Mouse (Mus musculus): ENCODE measurements at regions not wholly inside any gene's neighbourhood (a gene's known extent, or its start where the extent isn't known, plus 50 kb on each side); places are given as distances from the start of the nearest gene placed in this dataset.

DNA sequence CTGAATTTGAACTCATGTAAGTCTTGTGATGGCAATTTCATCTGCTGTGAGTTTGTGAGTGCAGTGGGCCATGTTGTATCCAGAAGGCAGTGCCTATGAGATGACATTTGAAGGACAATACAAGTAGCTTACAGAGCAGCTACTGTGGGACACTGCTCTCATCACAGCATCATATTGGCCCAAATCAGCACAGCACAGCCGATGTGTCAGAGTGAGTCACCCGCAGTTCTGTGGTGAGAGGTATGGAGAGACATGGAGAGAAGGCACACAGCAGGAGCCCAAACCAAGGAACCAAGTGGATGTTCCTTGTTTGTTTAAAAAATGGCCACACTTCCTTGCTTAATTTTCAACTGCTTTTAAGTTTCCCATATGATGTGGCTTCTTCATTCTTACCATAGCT, 617.3 kb downstream of the Tmem132b start:
- no peak for DNase-seq (ENCODE audit: low spot score)

DNA sequence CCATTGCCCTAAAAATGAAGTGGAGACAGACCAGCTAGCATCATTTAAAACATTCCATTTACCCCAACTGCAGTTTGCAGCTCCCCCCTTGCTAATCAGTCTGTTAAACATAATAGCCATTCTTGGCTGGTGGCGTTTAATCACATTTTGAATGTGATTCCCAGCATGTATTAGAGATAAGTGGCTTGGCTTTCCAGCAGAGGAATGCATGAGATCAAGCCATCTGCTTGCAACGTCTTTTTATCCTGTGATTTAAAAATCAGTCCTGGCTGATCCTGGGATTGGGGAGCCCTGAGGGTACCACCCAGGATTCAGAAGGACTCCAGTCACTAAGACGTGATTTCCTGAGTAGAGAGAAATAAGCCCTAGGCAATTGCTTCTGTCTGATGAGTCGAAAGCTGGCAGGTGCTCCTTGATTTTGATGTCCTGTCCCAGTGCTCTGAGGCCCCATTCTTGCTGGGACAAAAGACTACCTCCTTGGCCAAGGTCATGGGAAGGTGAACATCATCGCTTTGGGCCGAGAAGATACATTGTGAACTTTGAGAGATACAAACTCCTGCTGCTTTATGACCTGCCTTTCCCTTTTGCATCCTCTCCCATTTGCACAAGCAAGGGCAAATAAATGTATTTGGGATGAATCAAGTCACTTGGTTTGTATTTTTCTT, 623.8 kb downstream of the Tmem132b start:
- no peak for DNase-seq (ENCODE audit: low spot score)

DNA sequence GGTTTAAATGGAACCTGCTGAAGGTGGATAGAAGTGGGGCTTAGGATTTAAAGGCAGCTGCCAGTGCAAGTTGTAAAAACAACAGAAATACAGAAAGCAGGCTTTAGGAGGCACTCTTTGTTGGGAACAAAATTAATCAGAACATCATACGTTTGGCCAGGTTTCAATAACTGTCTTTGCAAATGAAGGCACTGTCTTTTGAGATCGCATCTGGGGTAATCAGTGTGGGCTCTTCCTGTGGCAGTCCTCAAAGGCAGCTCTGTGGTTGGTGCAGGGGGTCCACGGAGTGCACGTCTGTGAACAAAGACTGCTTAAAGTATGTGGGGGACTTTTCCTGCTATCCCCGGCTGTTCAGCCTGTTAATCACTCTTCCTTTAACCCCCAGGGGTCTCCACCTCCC, 654.5 kb downstream of the Tmem132b start:
- no peak for DNase-seq (ENCODE audit: low spot score)

DNA sequence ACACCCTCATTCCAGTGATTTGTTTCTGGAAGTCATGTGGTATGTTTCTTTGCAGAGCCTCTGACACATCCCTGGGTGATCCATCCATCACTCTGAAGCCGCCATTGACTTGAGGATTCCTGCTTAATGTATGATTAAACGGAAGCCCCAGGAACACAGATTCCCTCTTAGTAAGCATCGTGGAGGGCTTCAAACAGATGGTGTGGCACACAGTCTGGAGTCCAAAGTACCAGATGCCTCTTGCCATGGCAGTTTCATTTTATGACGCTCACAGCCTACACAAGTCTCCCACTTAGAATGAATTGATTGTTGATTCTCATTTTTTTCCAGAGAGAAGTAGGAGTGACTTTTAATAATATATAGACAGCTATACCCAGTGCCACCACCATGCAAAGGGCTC, 668.3 kb downstream of the Tmem132b start:
- DNase-seq (ENCODE audit: low spot score): no peak

DNA sequence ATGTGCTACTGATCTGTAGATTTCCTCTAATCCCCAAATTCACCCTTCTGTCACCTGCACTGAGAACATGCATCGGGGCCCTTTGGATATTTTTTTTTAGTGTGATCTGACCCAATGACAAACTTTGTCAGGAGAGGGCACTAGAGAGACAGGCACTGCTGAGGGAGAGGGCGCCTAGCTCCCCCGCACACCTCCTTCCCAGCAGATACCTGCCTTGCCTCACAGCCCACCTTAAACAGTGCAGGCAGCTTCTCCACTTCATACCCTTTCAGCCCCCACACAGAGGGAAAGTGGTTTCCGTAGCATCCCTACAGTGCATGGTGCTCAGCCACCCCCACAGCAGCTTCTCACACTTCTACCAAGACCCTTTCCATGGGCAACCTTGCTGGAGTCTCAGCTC, 670.0 kb downstream of the Tmem132b start:
- no peak for DNase-seq (ENCODE audit: low spot score)

DNA sequence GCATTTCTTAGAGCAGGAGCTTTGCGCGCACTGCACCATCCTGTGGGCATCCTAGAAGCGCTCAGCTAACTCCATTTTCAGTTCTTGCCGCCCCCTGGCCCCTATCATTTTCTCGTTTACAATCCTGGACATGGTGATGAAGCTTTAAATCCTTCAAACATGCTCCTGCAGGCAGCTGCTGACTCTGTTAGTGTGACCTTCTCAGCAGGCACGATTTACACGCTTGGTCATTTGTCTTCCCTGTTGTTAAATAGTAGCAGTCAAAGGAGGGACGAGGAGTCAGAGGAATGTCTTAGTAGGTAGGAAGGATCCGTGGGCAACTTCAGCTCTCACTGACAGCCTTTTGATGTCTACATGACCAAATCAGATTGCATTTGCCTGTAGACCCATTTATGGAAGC, 670.4 kb downstream of the Tmem132b start:
- DNase-seq (ENCODE audit: low spot score): no peak

DNA sequence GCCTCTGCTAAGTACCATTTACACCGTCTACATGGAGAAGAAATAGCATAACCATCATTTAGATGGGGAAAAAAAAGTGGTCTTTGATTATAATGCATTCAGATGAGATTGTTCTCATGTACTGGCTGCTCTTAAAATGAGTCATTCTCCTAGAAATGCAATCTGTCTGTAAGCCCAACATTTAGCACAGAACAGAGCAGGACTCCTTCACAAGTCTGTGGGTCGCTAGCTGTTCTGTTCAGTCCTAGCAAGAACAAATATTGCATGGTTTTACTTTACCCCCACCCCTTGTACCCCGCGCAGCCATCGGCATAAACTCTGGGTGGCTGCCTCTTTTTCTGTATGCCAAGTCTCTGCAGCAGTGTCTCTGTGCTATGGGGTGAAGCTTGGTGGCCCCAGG, 685.4 kb downstream of the Tmem132b start:
- DNase-seq (ENCODE audit: low spot score): no peak

DNA sequence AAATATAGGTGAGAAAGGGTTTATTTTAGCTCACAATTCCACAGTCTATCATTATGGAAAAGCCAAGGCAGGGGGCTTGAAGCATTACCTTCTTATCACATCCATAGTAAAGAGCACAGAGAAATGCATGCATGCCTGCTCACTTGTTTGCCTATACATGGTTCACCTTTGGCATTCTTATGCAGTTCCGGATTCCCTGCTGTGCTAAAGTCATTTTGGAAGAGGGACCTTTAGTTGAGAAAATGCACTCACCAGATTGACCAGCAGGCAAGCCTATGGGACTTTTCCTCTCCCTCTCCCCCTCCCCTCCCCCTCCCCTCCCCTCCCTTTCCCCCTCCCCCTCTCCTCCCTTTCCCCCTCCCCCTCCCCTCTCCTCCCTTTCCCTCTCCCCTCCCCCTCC, 686.2 kb downstream of the Tmem132b start:
- no peak for DNase-seq (ENCODE audit: low spot score)

DNA sequence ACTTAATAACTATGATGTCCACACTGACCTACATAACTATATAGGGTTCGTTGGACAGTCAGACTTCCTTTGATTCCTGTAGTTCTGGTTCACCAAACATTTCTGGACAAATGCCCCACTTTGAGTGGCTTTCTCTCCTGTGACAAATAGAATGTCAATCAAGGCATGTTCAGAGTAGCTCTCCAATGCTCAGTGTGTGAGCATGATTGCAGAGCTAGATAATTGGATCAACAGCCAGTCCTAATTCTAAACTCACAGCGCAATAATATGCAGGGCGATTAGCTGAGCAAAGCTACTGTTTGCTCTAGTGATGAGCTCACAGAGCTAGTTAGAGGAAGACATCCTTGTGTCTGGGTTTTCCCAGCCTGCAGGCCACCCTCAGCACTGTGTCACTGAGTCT, 692.1 kb downstream of the Tmem132b start:
- no peak for DNase-seq (ENCODE audit: low spot score)

DNA sequence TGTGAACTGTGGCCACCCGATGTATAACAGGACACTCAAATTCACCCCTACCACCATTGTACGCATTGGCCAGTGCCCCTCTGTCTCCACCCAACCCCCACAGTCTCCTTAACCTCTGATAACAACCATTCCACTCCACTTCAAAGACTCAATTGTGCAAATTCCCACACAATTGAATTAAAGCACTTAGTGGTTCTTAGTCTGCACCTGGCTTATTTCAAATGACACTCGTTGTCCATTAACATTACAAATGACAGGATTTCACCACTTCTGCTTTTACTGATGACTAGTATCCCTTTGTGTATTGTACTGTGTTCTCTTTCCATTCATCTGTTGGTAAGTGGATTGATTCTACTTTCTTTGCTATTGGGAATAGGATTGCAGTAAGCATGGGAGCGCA, 699.2 kb downstream of the Tmem132b start:
- DNase-seq (ENCODE audit: low spot score): no peak

DNA sequence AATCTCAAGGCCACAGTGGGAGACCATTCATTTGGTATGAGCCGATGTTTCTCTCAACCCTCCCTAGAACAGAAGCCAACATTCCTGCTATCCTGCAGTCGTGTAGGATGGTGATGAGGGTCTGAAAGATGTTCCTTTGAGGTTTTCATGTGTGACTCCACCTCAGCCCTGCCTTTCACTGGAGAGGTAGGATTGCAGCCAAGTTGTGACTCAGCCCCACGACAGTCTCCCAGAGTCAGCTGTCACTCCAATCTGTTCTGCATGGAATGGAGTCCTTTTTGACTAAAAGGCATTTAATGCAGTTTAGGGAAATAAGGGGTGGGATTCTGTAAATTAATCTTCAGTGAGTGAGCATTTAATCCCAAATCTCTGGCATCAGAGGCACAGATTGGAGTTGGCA, 706.5 kb downstream of the Tmem132b start:
- DNase-seq (ENCODE audit: low spot score): no peak

DNA sequence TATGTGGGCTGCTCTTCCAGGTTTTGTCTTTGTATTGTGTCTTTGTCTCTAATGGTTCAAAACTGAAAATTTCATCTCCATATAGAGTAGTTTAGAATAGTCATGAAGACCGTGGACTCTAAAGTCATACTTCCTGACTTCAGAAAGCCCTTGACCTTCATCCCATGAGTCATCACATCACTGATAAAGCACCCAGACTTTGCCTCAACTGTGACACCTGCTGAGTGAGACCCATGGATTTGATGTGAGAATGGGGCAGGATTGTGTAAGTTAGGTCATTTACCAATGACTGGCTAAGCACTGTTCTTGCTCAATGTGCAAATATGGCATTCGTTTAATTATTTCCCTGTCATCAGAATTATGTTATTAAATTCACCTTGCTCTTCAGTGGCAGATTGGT, 714.2 kb downstream of the Tmem132b start:
- DNase-seq (ENCODE audit: low spot score): no peak

DNA sequence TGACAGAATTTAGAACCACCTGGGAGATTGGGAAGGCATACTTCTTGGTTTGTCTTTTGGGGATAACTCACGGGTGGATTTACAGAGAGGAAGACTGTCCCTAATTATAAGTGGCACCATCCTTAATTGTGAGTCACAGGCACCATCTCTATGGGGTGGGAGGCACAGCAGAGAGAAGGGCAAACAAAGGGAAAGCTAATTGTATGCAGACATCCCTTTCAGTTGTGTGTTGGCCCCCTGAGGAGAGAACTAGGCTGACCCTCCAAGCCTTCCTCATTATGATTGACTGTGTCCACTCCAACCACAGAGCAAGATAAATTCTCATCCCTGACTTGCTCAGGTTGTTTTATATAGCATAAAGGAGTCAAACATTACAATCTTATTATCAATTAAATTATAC, 718.8 kb downstream of the Tmem132b start:
- DNase-seq (ENCODE audit: low spot score): no peak

DNA sequence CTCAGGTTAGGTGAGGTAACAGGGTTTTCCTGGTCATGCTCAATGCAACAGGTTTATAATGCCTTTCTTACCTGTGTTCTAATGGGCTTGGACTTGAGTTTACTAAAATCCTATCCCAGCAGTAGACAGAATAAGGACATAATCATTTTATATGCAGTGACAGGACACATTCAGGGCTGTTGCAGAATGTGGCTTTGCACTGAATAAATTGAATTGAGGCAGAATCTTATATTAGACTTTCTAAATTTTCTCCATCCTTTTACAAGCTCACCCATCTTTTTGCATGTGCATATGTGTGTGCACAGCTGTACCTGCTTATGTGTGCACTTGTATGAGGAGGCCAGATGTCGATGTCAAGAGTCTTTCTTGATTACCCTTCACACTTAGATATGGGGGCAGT, 723.1 kb downstream of the Tmem132b start:
- DNase-seq (ENCODE audit: low spot score): no peak

DNA sequence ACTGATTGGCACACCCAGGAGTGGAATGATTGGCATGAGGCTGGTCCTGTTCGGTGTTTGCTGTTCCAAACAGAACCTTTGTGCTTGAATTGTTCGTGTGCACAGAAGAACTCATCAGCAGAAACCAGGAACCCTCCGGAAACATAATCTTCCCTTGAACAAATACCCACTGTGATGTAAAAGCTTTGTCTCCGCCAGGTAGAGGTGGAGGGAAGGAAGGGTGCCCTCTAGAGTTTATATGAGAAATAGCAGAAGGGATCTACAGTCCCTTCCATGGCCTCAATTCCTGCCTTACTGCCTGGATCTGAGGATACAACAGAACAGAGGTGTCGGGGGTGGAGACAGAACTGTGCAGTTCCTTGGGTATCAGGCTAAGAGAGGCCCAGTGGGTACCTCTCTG, 726.3 kb downstream of the Tmem132b start:
- DNase-seq (ENCODE audit: low spot score): no peak

DNA sequence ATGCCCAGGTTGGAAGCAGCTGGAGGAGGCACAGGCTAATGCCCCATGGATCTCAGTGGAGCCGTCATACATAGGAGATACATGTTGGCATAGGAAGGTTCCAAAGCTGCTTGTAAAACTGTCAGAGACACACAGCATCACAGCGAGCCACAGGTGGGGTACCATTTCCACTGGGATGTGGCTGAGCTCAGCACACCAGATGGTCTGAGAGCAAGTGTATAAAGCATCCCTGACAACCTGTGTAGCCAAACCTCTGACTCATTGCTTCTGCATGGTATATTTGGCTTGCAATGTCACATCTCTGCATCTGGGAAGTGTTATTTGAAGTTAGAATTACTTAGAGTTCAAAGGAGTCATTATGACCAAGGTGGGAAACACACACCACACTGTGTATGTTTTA, 734.9 kb downstream of the Tmem132b start:
- no peak for DNase-seq (ENCODE audit: low spot score)

DNA sequence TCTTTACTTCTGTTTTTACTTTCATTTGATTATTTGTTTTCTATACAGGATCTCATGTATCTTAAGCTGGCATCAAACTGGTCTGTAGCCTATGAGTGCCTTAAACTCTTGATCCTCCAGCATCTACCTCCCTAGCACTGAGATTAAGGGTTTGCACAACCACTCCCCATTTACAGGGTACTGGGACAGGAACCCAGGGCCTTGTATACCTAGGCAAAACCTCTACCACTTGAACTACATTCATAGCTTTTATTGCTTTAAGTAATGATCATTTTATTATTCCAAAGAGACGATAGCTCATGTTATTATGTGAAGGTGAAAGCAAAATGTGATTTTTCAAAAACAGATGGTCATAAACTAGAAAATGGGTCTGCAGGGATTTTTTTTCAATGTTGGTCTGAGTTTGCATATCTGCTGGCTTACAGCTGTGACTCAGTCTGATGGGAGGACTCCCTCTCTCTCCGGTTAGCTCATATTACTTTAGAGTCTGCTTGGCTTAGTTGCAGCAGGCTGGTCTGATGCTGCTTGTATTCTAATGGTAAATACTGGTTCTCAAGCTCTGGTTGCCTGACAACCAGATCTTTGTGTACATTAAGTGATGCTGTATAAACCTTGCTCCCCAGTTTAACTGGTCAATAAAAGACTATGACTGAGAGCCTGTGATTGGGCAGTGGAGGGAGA, 735.5 kb downstream of the Tmem132b start:
- no peak for DNase-seq (ENCODE audit: low spot score)

DNA sequence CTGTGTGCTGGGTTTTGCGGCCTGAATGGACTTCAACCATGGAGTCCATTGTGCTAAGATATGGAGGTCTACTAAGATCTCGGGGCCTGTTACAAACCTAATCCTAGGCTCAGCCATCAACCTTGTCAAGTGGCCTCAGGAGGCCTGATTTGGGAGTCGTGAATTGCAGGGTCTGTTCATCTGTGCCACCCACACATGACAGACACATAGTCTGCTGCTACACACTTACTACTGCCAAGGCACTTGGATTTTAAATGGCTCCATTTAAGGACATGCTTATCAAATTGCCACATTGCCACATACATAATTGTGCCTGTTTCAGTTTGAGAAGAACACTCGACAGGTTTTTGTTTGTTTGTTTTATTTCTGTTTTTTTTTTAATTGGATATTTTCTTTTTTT, 737.0 kb downstream of the Tmem132b start:
- DNase-seq (ENCODE audit: low spot score): no peak

DNA sequence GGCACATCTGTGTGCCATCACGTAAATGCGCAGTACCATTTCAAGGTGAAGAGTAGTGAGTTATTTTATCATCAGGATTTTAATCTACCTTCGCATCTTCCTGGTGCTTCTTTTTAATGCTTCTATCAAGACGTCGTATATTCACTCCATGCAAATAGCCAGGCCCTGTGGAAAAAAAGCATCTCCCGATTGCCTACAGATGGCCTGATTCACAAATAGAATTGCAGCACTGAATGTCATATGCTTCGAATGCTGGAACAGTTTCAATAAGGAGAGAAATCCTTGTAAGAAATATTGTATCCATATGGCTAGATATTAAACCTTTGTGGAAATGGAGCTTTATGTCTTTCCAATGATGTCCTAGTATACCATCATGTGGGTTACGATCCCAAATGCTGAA, 742.7 kb downstream of the Tmem132b start:
- no peak for DNase-seq (ENCODE audit: low spot score)

DNA sequence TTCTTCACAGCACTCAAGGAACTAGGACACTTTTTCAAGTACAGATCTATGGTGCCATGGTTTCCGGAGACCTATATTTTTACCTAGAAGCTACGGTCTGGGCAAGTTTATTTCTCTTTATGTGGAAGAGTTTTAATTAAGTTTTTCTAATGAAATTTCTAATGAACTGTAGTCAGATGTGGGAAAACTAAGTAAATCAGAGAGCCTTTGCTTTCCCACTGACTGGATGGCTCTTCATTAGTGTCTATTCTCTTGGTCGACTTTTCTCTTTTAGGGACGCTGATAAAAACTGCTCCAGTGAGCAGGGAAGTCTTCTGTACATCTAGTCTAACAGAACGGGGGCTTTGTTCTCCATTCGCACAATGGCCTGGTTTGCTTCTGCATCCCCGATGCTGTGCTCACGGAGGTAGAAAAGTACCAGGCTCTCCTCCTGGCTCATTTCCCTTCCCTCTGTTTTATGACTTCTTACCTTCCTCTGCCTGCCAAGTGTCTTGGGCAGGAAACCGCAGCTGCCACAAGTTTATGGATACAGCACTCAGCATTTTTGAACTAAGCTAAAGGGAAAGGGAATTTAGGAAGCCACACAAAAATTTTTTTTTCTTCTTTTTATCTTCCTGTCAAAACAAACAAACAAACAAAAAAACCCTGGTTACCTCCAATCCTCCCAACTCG, 749.6 kb downstream of the Tmem132b start:
- DNase-seq (ENCODE audit: low spot score): no peak

DNA sequence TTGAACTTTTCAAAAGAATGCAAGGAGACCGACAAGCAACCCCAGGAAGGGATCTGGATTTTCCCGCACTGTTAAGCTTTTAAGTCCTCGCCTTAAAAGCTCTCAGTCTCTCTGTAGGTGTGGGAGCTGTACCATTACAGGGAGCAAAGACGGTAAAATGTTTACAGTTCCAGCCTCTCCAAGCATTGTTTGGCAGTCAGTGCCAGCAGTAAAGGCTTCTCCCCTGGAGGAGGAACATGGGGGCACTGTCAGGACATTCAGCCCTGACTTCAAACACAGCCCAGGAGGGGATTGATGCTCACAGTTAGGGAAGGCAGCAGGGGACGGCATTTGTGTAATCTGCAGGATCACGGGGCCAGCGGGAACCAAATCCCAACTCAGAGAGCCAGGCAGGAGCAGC, 750.2 kb downstream of the Tmem132b start:
- no peak for DNase-seq (ENCODE audit: low spot score)

DNA sequence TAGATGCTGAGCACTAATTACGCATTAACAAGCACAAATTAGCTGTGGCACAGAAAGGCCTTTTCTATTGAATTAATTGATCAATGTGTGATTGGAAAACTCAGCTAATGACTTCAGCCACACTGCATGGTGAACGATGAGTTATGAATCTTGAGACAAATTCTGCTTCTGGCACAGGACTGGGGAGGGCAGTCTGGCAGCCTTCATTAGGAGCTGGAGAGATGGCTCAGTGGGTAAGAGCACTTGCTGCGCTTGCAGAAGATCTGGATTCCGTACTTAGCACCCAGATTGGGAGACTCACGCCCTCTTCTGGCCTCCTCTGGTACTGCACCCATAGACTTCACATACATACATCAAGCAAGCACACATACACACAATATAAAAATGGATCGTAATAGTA, 793.3 kb downstream of the Tmem132b start:
- DNase-seq (ENCODE audit: low spot score): no peak

DNA sequence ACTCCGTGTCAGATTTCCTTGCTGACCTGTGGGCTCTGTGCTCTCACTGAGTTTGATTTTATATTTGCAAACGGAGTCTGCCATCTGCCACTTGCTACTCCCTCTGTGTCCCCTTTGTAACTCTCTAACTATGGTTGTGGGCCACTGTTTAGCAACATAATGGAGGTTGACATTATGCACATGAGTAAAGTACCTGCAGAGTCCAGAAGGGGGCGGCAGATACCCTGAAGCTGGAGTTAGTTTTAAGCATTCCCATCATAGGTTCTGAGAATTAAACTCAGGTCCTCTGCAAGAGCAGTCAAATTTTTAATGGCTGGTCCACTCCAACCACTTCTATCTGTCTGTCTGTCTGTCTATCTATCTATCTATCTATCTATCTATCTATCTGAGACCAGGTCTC, 796.7 kb downstream of the Tmem132b start:
- DNase-seq (ENCODE audit: low spot score): no peak

DNA sequence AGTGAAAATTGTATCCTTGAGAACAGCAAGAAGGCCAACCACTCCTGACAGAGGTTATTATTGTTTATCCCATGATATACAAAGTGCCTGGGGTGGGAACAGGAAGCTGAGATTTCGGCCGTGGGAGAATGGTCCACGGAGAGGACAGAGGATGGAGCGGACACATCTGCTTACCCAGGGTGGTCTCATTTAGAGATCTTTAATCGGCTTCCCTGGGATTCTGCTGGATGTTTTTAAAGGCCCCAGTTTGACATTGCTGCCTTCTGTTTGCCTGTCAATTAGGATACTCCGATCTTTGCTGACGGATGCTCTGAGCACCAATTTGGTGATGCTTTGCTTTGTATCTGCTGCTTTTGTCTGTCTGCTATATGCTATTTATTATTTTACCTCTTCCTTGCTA, 803.5 kb downstream of the Tmem132b start:
- no peak for DNase-seq (ENCODE audit: low spot score)
